Mouse (Mus musculus) layer of hippocampus, adult 2 months (tissue): Measurements from ENCODE around the gene Cyth3. TPM values are rescaled to one million over a fixed set of nuclear protein-coding genes. Genes with fewer than 3 reads are reported as not detected.

Experiments used
- DNase-seq, 2 experiments: peaks; one replicate each; pipeline ENCODE4 v3.0.0; 2022; ENCODE audit warnings: low spot score in 2 of 2
- H3K27ac ChIP-seq: fragments of 200-600 bp; 2 replicates; pipeline ENCODE4 v1.8.1; 2022
- H3K4me3 ChIP-seq: fragments of 200-600 bp; 2 replicates; pipeline ENCODE4 v1.8.1; 2022; ENCODE audit warnings: mild to moderate bottlenecking
- CTCF ChIP-seq: fragments of 200-600 bp; conservative IDR thresholded peaks from 2 replicates; pipeline ENCODE4 v1.8.1; 2022; ENCODE audit warnings: antibody characterized with exemption, mild to moderate bottlenecking, moderate library complexity
- long read RNA-seq, 2 experiments: library from polyadenylated mRNA; stranded (forward); transcript quantifications; one replicate each; pipeline ENCODE4 v2.0.0; 2021; ENCODE audit warnings: borderline mapping rate in 2 of 2
- total RNA-seq, 2 experiments: library from RNA; stranded (reverse); gene quantifications; 2 replicates each; pipeline ENCODE4 v1.2.3; 2021

Cyth3 gene
- total RNA-seq, result 10 to 100 TPM; 43.7 to 46.1 TPM
- long read RNA-seq, experiment 1, full-length matches to known transcripts, result 36 of 48 reads
- long read RNA-seq, experiment 1, partial matches to known transcripts, result 8 of 48 reads
- long read RNA-seq, experiment 1, other reads (novel, unspliced or antisense), result 4 of 48 reads
- long read RNA-seq, experiment 2, transcript Cyth3-202 (13 exons, 3,738 nt), result major isoform, 40 of 60 reads
- long read RNA-seq, experiment 2, partial matches to known transcripts, result 4 of 60 reads
- long read RNA-seq, experiment 2, other reads (novel, unspliced or antisense), result 16 of 60 reads

- TF ChIP-seq CTCF, result no peak
Measured at GRCm38 (mm10) chr5:143621893-143622622, at the start of gene Cyth3. Gene Cyth3, plus strand, starts transcription at chr5:143622447.

GRCm38 (mm10) chr5:143573067-143573466 lies 49.2 kb upstream of the Cyth3 start:
- TF ChIP-seq CTCF, result no peak
- Histone ChIP-seq H3K4me3 (no peak overlapping the region), H3K27ac (no peak overlapping the region)
- DNase-seq, result no peak

More at GRCm38 (mm10) chr5:143621893-143622622, at the start of gene Cyth3:
- Histone ChIP-seq H3K27ac (peak within 1 kb of the TSS; percentile 87), H3K4me3 (peak within 1 kb of the TSS; percentile 80)
- DNase-seq, result peak; percentile 94

GRCm38 (mm10) chr5:143574261-143575178 lies 47.7 kb upstream of the Cyth3 start:
- DNase-seq, result no peak
- no peak for TF ChIP-seq CTCF

GRCm38 (mm10) chr5:143579537-143580203 lies 42.6 kb upstream of the Cyth3 start:
- Histone ChIP-seq H3K4me3 (no peak overlapping the region), H3K27ac (no peak overlapping the region)
- TF ChIP-seq CTCF, result no peak
- DNase-seq, result peak in 1 of 2 experiments; percentile 33

More at GRCm38 (mm10) chr5:143574261-143575178, 47.7 kb upstream of the Cyth3 start:
- H3K4me3 ChIP-seq, result no peak overlapping the region
- H3K27ac ChIP-seq, result no peak overlapping the region

GRCm38 (mm10) chr5:143580982-143581381 lies 41.3 kb upstream of the Cyth3 start:
- no peak for TF ChIP-seq CTCF
- Histone ChIP-seq H3K4me3 (no peak overlapping the region), H3K27ac (no peak overlapping the region)
- no peak for DNase-seq

GRCm38 (mm10) chr5:143581874-143582273 lies 40.4 kb upstream of the Cyth3 start:
- peak; percentile 24 for TF ChIP-seq CTCF
- DNase-seq, result peak in 1 of 2 experiments; percentile 26
- H3K4me3 ChIP-seq, result no peak overlapping the region

GRCm38 (mm10) chr5:143583081-143583480 lies 39.2 kb upstream of the Cyth3 start:
- DNase-seq, result no peak
- peak; percentile 29; the same call in 1 of the 2 replicates for TF ChIP-seq CTCF
- no peak overlapping the region for H3K27ac ChIP-seq
- H3K4me3 ChIP-seq, result no peak overlapping the region

More at GRCm38 (mm10) chr5:143581874-143582273, 40.4 kb upstream of the Cyth3 start:
- H3K27ac ChIP-seq, result no peak overlapping the region

- no peak overlapping the region for H3K4me3 ChIP-seq
- TF ChIP-seq CTCF, result no peak
- no peak overlapping the region for H3K27ac ChIP-seq
- no peak for DNase-seq
Measured at GRCm38 (mm10) chr5:143584982-143585381, 37.3 kb upstream of the Cyth3 start.

GRCm38 (mm10) chr5:143586386-143586785 lies 35.9 kb upstream of the Cyth3 start:
- Histone ChIP-seq H3K4me3 (no peak overlapping the region), H3K27ac (no peak overlapping the region)
- TF ChIP-seq CTCF, result no peak
- no peak for DNase-seq

GRCm38 (mm10) chr5:143589108-143589507 lies 33.1 kb upstream of the Cyth3 start:
- Histone ChIP-seq H3K27ac (no peak overlapping the region; the same call in 1 of the 2 replicates), H3K4me3 (no peak overlapping the region)
- DNase-seq, result no peak
- no peak for TF ChIP-seq CTCF

- no peak overlapping the region for H3K4me3 ChIP-seq
- no peak overlapping the region for H3K27ac ChIP-seq
- no peak for TF ChIP-seq CTCF
- DNase-seq, result no peak
Measured at GRCm38 (mm10) chr5:143592926-143593325, 29.3 kb upstream of the Cyth3 start.

GRCm38 (mm10) chr5:143593563-143594146 lies 28.6 kb upstream of the Cyth3 start:
- no peak overlapping the region for H3K4me3 ChIP-seq
- H3K27ac ChIP-seq, result no peak overlapping the region
- no peak for DNase-seq
- no peak for TF ChIP-seq CTCF
